Mouse (Mus musculus) embryonic facial prominence, embryonic 15.5 days (tissue): ENCODE measurements around the gene Shisa4. TPM values are rescaled to one million over a fixed set of nuclear protein-coding genes. Genes with fewer than 3 reads are reported as not detected.
A peak's percentile ranks its signal among the peaks of the same experiment; 100 is the strongest.

ENCODE experiments used
- ATAC-seq: fragments of 200-750 bp; cut with Nextera tagmentation; 2 replicates; pipeline ENCODE4 v1.8.0; 2017; ENCODE audit warnings: low read depth, moderate TSS enrichment; ENCODE audit not compliant: insufficient number of reproducible peaks, low FRiP score, low TSS enrichment
- H3K27ac ChIP-seq: fragments of 300-500 bp; sonication (generic); replicated peaks from 2 replicates; pipeline ENCODE4 v1.5.1; 2015; ENCODE audit warnings: mild to moderate bottlenecking, inconsistent platforms
- H3K27me3 ChIP-seq: fragments of 300-500 bp; sonication (generic); 2 replicates; pipeline ENCODE4 v1.6.1; 2015; ENCODE audit warnings: inconsistent platforms
- H3K36me3 ChIP-seq: fragments of 300-500 bp; sonication (generic); 2 replicates; pipeline ENCODE4 v1.6.1; 2015; ENCODE audit warnings: mild to moderate bottlenecking, inconsistent platforms
- H3K4me1 ChIP-seq: fragments of 300-500 bp; sonication (generic); 2 replicates; pipeline ENCODE4 v1.6.1; 2015; ENCODE audit warnings: inconsistent platforms
- H3K4me2 ChIP-seq: fragments of 300-500 bp; sonication (generic); replicated peaks from 2 replicates; pipeline ENCODE4 v1.6.1; 2015; ENCODE audit warnings: mild to moderate bottlenecking, inconsistent platforms
- H3K4me3 ChIP-seq: fragments of 300-500 bp; sonication (generic); replicated peaks from 2 replicates; pipeline ENCODE4 v1.5.1; 2015; ENCODE audit warnings: mild to moderate bottlenecking, inconsistent platforms
- H3K9ac ChIP-seq: fragments of 300-500 bp; sonication (generic); 2 replicates; pipeline ENCODE4 v1.6.1; 2015; ENCODE audit warnings: inconsistent platforms
- H3K9me3 ChIP-seq: fragments of 300-500 bp; sonication (generic); replicated peaks from 2 replicates; pipeline ENCODE4 v1.6.1; 2016; ENCODE audit warnings: inconsistent platforms
- WGBS: fragments of 180-500 bp; shearing (Covaris S2); methylation state at CpG from one replicate; pipeline ENCODE4 v1.1.7; 2015; 5-methylcytosine and 5-hydroxymethylcytosine counted together
- polyA plus RNA-seq: library from polyadenylated mRNA; unstranded; fragments of >200 nt; fragmentation: Nextera tagmentation; extraction: Ambion mirVana; gene quantifications from 2 replicates; pipeline ENCODE4 v1.2.1, GENCODE M21; 2015

Shisa4 gene
- 30.8 and 32.3 TPM in 2 replicates for polyA plus RNA-seq

GRCm38 (mm10) chr1:135374868-135375581 lies at the start of gene Shisa4:
Gene Shisa4 (minus strand): TSS chr1:135375237.
- H3K9ac ChIP-seq, result peak within 1 kb of the TSS; percentile 39
- H3K27ac ChIP-seq, result 0 out of 2 replicates have a peak within 1 kb of the TSS, but pooled peaks have one; percentile 8
- whole genome bisulfite sequencing, result 2% methylated on average over 32 of the region's 38 CpGs
- H3K9me3 ChIP-seq, result no peaks in the 10 kb centered on the region
- H3K36me3 ChIP-seq, result no peaks in the 10 kb centered on the region
- peaks cover 15% of the 10 kb centered on the region for H3K4me1 ChIP-seq
- no peaks in the 10 kb centered on the region for H3K27me3 ChIP-seq
- H3K4me2 ChIP-seq, result peak within 1 kb of the TSS; percentile 90
- peak within 1 kb of the TSS; percentile 58 for H3K4me3 ChIP-seq
- ATAC-seq, result peak; percentile 87

- H3K4me3 ChIP-seq, result no peak overlapping the region
- H3K9me3 ChIP-seq, result no peaks in the 10 kb centered on the region
- H3K27ac ChIP-seq, result no peak overlapping the region
- H3K9ac ChIP-seq, result no peak overlapping the region
- WGBS, result 89% methylated on average over 6 of the region's 6 CpGs
- H3K27me3 ChIP-seq, result no peaks in the 10 kb centered on the region
- peaks cover 53% of the 10 kb centered on the region for H3K36me3 ChIP-seq
- no peak overlapping the region for H3K4me2 ChIP-seq
- H3K4me1 ChIP-seq, result no peaks in the 10 kb centered on the region; the same call in 1 of the 2 replicates
- no peak for ATAC-seq
Observed at GRCm38 (mm10) chr1:135422772-135423171, 47.7 kb upstream of the Shisa4 start.

- Histone ChIP-seq H3K27ac (no peak overlapping the region), H3K27me3 (no peaks in the 10 kb centered on the region), H3K9me3 (no peaks in the 10 kb centered on the region), H3K4me2 (no peak overlapping the region), H3K4me1 (no peaks in the 10 kb centered on the region), H3K36me3 (peaks cover 80% of the 10 kb centered on the region), H3K9ac (no peak overlapping the region), H3K4me3 (no peak overlapping the region)
- no peak for ATAC-seq
Observed at GRCm38 (mm10) chr1:135413996-135414395, 39.0 kb upstream of the Shisa4 start.

GRCm38 (mm10) chr1:135412130-135412529 lies 37.1 kb upstream of the Shisa4 start:
- 76% methylated on average over 4 of the region's 4 CpGs for WGBS
- Histone ChIP-seq H3K4me2 (no peak overlapping the region), H3K4me3 (no peak overlapping the region), H3K27ac (no peak overlapping the region), H3K9ac (no peak overlapping the region), H3K9me3 (no peaks in the 10 kb centered on the region), H3K4me1 (no peaks in the 10 kb centered on the region), H3K27me3 (no peaks in the 10 kb centered on the region), H3K36me3 (peaks cover 79% of the 10 kb centered on the region)
- no peak for ATAC-seq

GRCm38 (mm10) chr1:135410967-135411366 lies 35.9 kb upstream of the Shisa4 start:
- Histone ChIP-seq H3K9me3 (no peaks in the 10 kb centered on the region), H3K36me3 (peaks cover 77% of the 10 kb centered on the region), H3K4me1 (no peaks in the 10 kb centered on the region), H3K9ac (no peak overlapping the region), H3K4me2 (no peak overlapping the region), H3K27me3 (no peaks in the 10 kb centered on the region), H3K27ac (no peak overlapping the region), H3K4me3 (no peak overlapping the region)
- 75% methylated on average over 2 of the region's 2 CpGs for WGBS
- ATAC-seq, result no peak

GRCm38 (mm10) chr1:135408973-135409372 lies 33.9 kb upstream of the Shisa4 start:
- Histone ChIP-seq H3K36me3 (peaks cover 80% of the 10 kb centered on the region), H3K4me1 (no peaks in the 10 kb centered on the region)
- 98% methylated on average over 4 of the region's 4 CpGs for WGBS

GRCm38 (mm10) chr1:135405356-135405755 lies 30.3 kb upstream of the Shisa4 start:
- no peak for ATAC-seq
- no peak overlapping the region for H3K9ac ChIP-seq
- no peaks in the 10 kb centered on the region for H3K27me3 ChIP-seq
- peaks cover 85% of the 10 kb centered on the region for H3K36me3 ChIP-seq
- no peak overlapping the region for H3K27ac ChIP-seq
- H3K4me2 ChIP-seq, result no peak overlapping the region
- no peaks in the 10 kb centered on the region for H3K4me1 ChIP-seq
- no peaks in the 10 kb centered on the region for H3K9me3 ChIP-seq
- WGBS, result 76% methylated on average over 7 of the region's 7 CpGs
- no peak overlapping the region for H3K4me3 ChIP-seq

More at GRCm38 (mm10) chr1:135408973-135409372, 33.9 kb upstream of the Shisa4 start:
- no peak for ATAC-seq
- Histone ChIP-seq H3K9me3 (no peaks in the 10 kb centered on the region), H3K4me3 (no peak overlapping the region), H3K4me2 (no peak overlapping the region), H3K9ac (no peak overlapping the region), H3K27ac (no peak overlapping the region), H3K27me3 (no peaks in the 10 kb centered on the region)

- H3K36me3 ChIP-seq, result peaks cover 82% of the 10 kb centered on the region
- 84% methylated on average over 3 of the region's 3 CpGs for WGBS
- no peaks in the 10 kb centered on the region for H3K9me3 ChIP-seq
- H3K4me2 ChIP-seq, result no peak overlapping the region
- H3K9ac ChIP-seq, result no peak overlapping the region
- H3K4me3 ChIP-seq, result no peak overlapping the region
- H3K4me1 ChIP-seq, result no peaks in the 10 kb centered on the region
- ATAC-seq, result no peak
- no peaks in the 10 kb centered on the region for H3K27me3 ChIP-seq
- no peak overlapping the region for H3K27ac ChIP-seq
Observed at GRCm38 (mm10) chr1:135401452-135402110, 26.5 kb upstream of the Shisa4 start.

GRCm38 (mm10) chr1:135399466-135399865 lies 24.4 kb upstream of the Shisa4 start:
- no peak overlapping the region for H3K4me2 ChIP-seq
- 94% methylated on average over 5 of the region's 5 CpGs for WGBS
- H3K4me3 ChIP-seq, result no peak overlapping the region
- H3K9me3 ChIP-seq, result no peaks in the 10 kb centered on the region
- H3K9ac ChIP-seq, result no peak overlapping the region
- no peaks in the 10 kb centered on the region for H3K4me1 ChIP-seq
- H3K27me3 ChIP-seq, result no peaks in the 10 kb centered on the region
- ATAC-seq, result no peak
- peaks cover 75% of the 10 kb centered on the region for H3K36me3 ChIP-seq
- no peak overlapping the region for H3K27ac ChIP-seq

GRCm38 (mm10) chr1:135385161-135385560 lies 10.1 kb upstream of the Shisa4 start:
- Histone ChIP-seq H3K27ac (no peak overlapping the region), H3K9ac (no peak overlapping the region), H3K27me3 (no peaks in the 10 kb centered on the region), H3K4me2 (no peak overlapping the region), H3K9me3 (no peaks in the 10 kb centered on the region), H3K4me3 (no peak overlapping the region), H3K36me3 (peaks cover 74% of the 10 kb centered on the region), H3K4me1 (no peaks in the 10 kb centered on the region)
- no peak for ATAC-seq
- WGBS, result 86% methylated on average over 9 of the region's 9 CpGs

GRCm38 (mm10) chr1:135384171-135384570 lies 9.1 kb upstream of the Shisa4 start:
- no peaks in the 10 kb centered on the region for H3K4me1 ChIP-seq
- 94% methylated on average over 5 of the region's 5 CpGs for WGBS
- H3K36me3 ChIP-seq, result peaks cover 67% of the 10 kb centered on the region
- H3K9ac ChIP-seq, result no peak overlapping the region
- H3K4me3 ChIP-seq, result no peak overlapping the region
- H3K27me3 ChIP-seq, result no peaks in the 10 kb centered on the region
- no peak overlapping the region for H3K27ac ChIP-seq
- ATAC-seq, result no peak
- H3K9me3 ChIP-seq, result no peaks in the 10 kb centered on the region
- no peak overlapping the region for H3K4me2 ChIP-seq
